Mouse (Mus musculus): ENCODE data around the gene Tax1bp1.

DNA sequence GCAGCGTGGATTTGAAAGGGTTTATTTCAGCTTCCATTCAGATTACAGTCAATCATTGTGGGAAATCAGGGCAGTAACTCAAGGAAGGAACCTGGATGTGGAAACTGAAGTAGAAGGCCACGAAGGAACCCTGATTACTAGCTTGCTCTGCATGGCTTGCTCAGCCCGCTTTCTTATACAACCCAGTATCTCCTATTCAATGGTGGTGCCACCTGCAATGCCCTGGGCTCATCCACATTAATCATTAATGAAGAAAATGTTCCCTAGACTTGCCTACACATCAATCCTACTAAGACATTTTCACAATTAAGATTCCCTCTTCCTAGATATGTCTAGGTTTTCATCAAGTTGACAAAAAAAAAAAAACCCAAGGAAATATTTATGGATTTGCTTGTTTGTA lies 23.2 kb upstream of the Tax1bp1 start:
- TF ChIP-seq CTCF (conservative IDR thresholded peaks at IDR 0.05 in 1 of 2, IDR thresholded peaks at IDR 0.05 in 1 of 2; ENCODE audit: low read depth in 2 of 2, low read length in 2 of 2) (no peak), UBTF (IDR thresholded peaks at IDR 0.05; ENCODE audit: low read depth, low read length) (no peak), MYC (IDR thresholded peaks at IDR 0.05; ENCODE audit: low read depth, low read length) (no peak), POLR2A (IDR thresholded peaks at IDR 0.05; ENCODE audit: low read depth, low read length) (no peak), EP300 (IDR thresholded peaks at IDR 0.05; ENCODE audit: low read length) (no peak)
